Mouse (Mus musculus): Measurements from ENCODE around the gene Spib. TPM values are rescaled to one million over a fixed set of nuclear protein-coding genes. Genes with fewer than 3 reads are reported as not detected.

Gene Spib
- polyA plus RNA-seq, 1 experiment from 2014 or later, result 0.25 TPM

Small RNA genes within 50 kb of the gene (microRNA-seq; reads per million reads assigned to microRNA genes)
- gene Mir7053, result 0.52 reads per million

Other genes with a start within 250 kb of the Spib start
- 5.6 and 6.3 TPM in 2 replicates for gene Clec11a, start 225.2 kb downstream of the Spib start, polyA plus RNA-seq (2015; fragmentation: Nextera tagmentation; extraction: Ambion mirVana)
- 3.1 and 3.3 TPM in 2 replicates for gene Shank1, start 221.8 kb downstream of the Spib start, polyA plus RNA-seq (2015; fragmentation: Nextera tagmentation; extraction: Ambion mirVana)
- 3.5 and 4.0 TPM in 2 replicates for gene Syt3, start 148.0 kb downstream of the Spib start, polyA plus RNA-seq (2015; fragmentation: Nextera tagmentation; extraction: Ambion mirVana)
- gene 1700008O03Rik, start 146.3 kb downstream of the Spib start, polyA plus RNA-seq (2015; fragmentation: Nextera tagmentation; extraction: Ambion mirVana), result 1.1 TPM in 2 replicates
- 1.00 and 1.2 TPM in 2 replicates for gene Lrrc4b, start 103.1 kb downstream of the Spib start, polyA plus RNA-seq (2015; fragmentation: Nextera tagmentation; extraction: Ambion mirVana)
- gene Aspdh, start 66.7 kb downstream of the Spib start, polyA plus RNA-seq (2015; fragmentation: Nextera tagmentation; extraction: Ambion mirVana), result 0.36 TPM in 1 of 2 replicates, not detected in the other
- gene Josd2, start 64.1 kb downstream of the Spib start, polyA plus RNA-seq (2015; fragmentation: Nextera tagmentation; extraction: Ambion mirVana), result 87.7 and 91.3 TPM in 2 replicates
- gene Emc10, start 35.5 kb downstream of the Spib start, polyA plus RNA-seq (2015; fragmentation: Nextera tagmentation; extraction: Ambion mirVana), result 104 and 106 TPM in 2 replicates
- gene Fam71e1, start 35.5 kb downstream of the Spib start, polyA plus RNA-seq (2015; fragmentation: Nextera tagmentation; extraction: Ambion mirVana), result 22.4 and 22.9 TPM in 2 replicates
- gene Mybpc2, start 7.4 kb downstream of the Spib start, polyA plus RNA-seq (2015; fragmentation: Nextera tagmentation; extraction: Ambion mirVana), result 0.08 and 0.10 TPM in 2 replicates
- 101 and 105 TPM in 2 replicates for gene Pold1, start 16.8 kb upstream of the Spib start, polyA plus RNA-seq (2015; fragmentation: Nextera tagmentation; extraction: Ambion mirVana)
- gene Nr1h2, start 21.9 kb upstream of the Spib start, polyA plus RNA-seq (2015; fragmentation: Nextera tagmentation; extraction: Ambion mirVana), result 70.5 and 72.4 TPM in 2 replicates
- gene Napsa, start 40.3 kb upstream of the Spib start, polyA plus RNA-seq (2015; fragmentation: Nextera tagmentation; extraction: Ambion mirVana), result 1.0 and 1.3 TPM in 2 replicates
- gene Kcnc3, start 58.6 kb upstream of the Spib start, polyA plus RNA-seq (2015; fragmentation: Nextera tagmentation; extraction: Ambion mirVana), result 0.43 and 0.51 TPM in 2 replicates
- 1.8 and 4.0 TPM in 2 replicates for gene Myh14, start 138.8 kb upstream of the Spib start, polyA plus RNA-seq (2015; fragmentation: Nextera tagmentation; extraction: Ambion mirVana)
- not detected in 2 replicates for gene Izumo2, start 176.7 kb upstream of the Spib start, polyA plus RNA-seq (2015; fragmentation: Nextera tagmentation; extraction: Ambion mirVana)
- 35.0 and 37.2 TPM in 2 replicates for gene Vrk3, start 216.3 kb upstream of the Spib start, polyA plus RNA-seq (2015; fragmentation: Nextera tagmentation; extraction: Ambion mirVana)
- 1.7 and 1.8 TPM in 2 replicates for gene Zfp473, start 219.0 kb upstream of the Spib start, polyA plus RNA-seq (2015; fragmentation: Nextera tagmentation; extraction: Ambion mirVana)

Measured in limb, embryonic 13.5 days (tissue).